Mouse (Mus musculus) hindbrain, postnatal 0 days (tissue): ENCODE data around the gene Hhatl. TPM values are rescaled to one million over a fixed set of nuclear protein-coding genes. Genes with fewer than 3 reads are reported as not detected.

ENCODE experiments used
- ATAC-seq: fragments of 200-750 bp; cut with Nextera tagmentation; 2 replicates; pipeline ENCODE4 v1.8.0; 2017; ENCODE audit warnings: mild to moderate bottlenecking, moderate TSS enrichment, moderate library complexity
- DNase-seq: peaks from one replicate; pipeline ENCODE4 v3.0.0-alpha.2; 2015; ENCODE audit warnings: low spot score
- H3K27ac ChIP-seq: fragments of 300-500 bp; sonication (generic); 2 replicates; pipeline ENCODE4 v1.5.1; 2014; ENCODE audit warnings: mild to moderate bottlenecking
- H3K27me3 ChIP-seq: fragments of 300-500 bp; sonication (generic); 2 replicates; pipeline ENCODE4 v1.6.1; 2014; ENCODE audit warnings: low read length, mixed read lengths; ENCODE audit not compliant: insufficient read depth
- H3K36me3 ChIP-seq: fragments of 300-500 bp; sonication (generic); 2 replicates; pipeline ENCODE4 v1.6.1; 2014; ENCODE audit warnings: low read length, mixed read lengths; ENCODE audit not compliant: insufficient read depth
- H3K4me1 ChIP-seq: fragments of 300-500 bp; sonication (generic); 2 replicates; pipeline ENCODE4 v1.6.1; 2014; ENCODE audit warnings: antibody characterized with exemption, low read length, mixed read lengths; ENCODE audit not compliant: insufficient read depth
- H3K4me2 ChIP-seq: fragments of 300-500 bp; sonication (generic); 2 replicates; pipeline ENCODE4 v1.6.1; 2014; ENCODE audit warnings: low read depth, mild to moderate bottlenecking, low read length, moderate library complexity, mixed read lengths
- H3K4me3 ChIP-seq: fragments of 300-500 bp; sonication (generic); 2 replicates; pipeline ENCODE4 v1.5.1; 2014; ENCODE audit warnings: low read length
- H3K9ac ChIP-seq: fragments of 300-500 bp; sonication (generic); replicated peaks from 2 replicates; pipeline ENCODE4 v1.6.1; 2014; ENCODE audit warnings: mild to moderate bottlenecking, low read length, moderate library complexity, mixed read lengths
- H3K9me3 ChIP-seq: fragments of 300-500 bp; sonication (generic); 2 replicates; pipeline ENCODE4 v1.6.1; 2016; ENCODE audit warnings: low read length, mixed read lengths
- CTCF ChIP-seq: IDR thresholded peaks from 2 replicates; pipeline ENCODE4 v1.5.1; 2016; ENCODE audit warnings: antibody characterized with exemption, control low read depth, low read depth
- WGBS: fragments of 180-500 bp; shearing (Covaris S2); extraction: QIAGEN DNeasy Blood & Tissue Kit; methylation state at CpG from one replicate; pipeline ENCODE4 v1.1.7; 2014; 5-methylcytosine and 5-hydroxymethylcytosine counted together
- polyA plus RNA-seq: library from polyadenylated mRNA; unstranded; fragments of >200 nt; fragmentation: Nextera tagmentation; extraction: Ambion mirVana; gene quantifications from 2 replicates; pipeline ENCODE4 v1.2.1, GENCODE M21; 2015
- total RNA-seq: library from RNA; depleted of rRNA; stranded (reverse); fragments of >200 nt; gene quantifications from 2 replicates; pipeline ENCODE4 v1.2.3, GENCODE M21; 2014

Gene Hhatl
- total and polyA plus RNA-seq, 2 experiments from 2014 or later = 0.85 to 1.8 TPM

- Histone ChIP-seq H3K27me3 (no peaks in the 10 kb centered on the region), H3K9me3 (no peaks in the 10 kb centered on the region), H3K4me2 (no peak overlapping the region), H3K36me3 (no peaks in the 10 kb centered on the region), H3K9ac (no peak overlapping the region), H3K4me3 (no peak overlapping the region), H3K4me1 (peaks cover 16% of the 10 kb centered on the region), H3K27ac (peak overlapping the region; percentile 1; the same call in 1 of the 2 replicates)
- DNase-seq (no peak), ATAC-seq (peak; percentile 4; the same call in 1 of the 2 replicates)
- no peak for TF ChIP-seq CTCF
- WGBS = 46% methylated on average over 3 of the region's 3 CpGs
Measured at GRCm38 (mm10) chr9:121808511-121808910, 16.2 kb upstream of the Hhatl start.

GRCm38 (mm10) chr9:121807947-121808346, 15.6 kb upstream of the Hhatl start:
- no peaks in the 10 kb centered on the region for H3K9me3 ChIP-seq
- no peaks in the 10 kb centered on the region for H3K36me3 ChIP-seq
- no peak overlapping the region for H3K4me3 ChIP-seq
- ATAC-seq = no peak
- H3K9ac ChIP-seq = no peak overlapping the region
- no peaks in the 10 kb centered on the region for H3K27me3 ChIP-seq
- peaks cover 16% of the 10 kb centered on the region for H3K4me1 ChIP-seq
- no peak overlapping the region for H3K4me2 ChIP-seq
- H3K27ac ChIP-seq = 0 out of 2 replicates have a peak overlapping the region, but pooled peaks have one; percentile 11
- TF ChIP-seq CTCF = no peak
- WGBS = 36% methylated on average over 7 of the region's 7 CpGs
- peak; percentile 25 for DNase-seq

- Histone ChIP-seq H3K4me3 (no peak overlapping the region), H3K27me3 (no peaks in the 10 kb centered on the region), H3K9me3 (no peaks in the 10 kb centered on the region), H3K9ac (no peak overlapping the region), H3K4me1 (peaks cover 16% of the 10 kb centered on the region), H3K27ac (0 out of 2 replicates have a peak overlapping the region, but pooled peaks have one; percentile 11), H3K4me2 (no peak overlapping the region), H3K36me3 (no peaks in the 10 kb centered on the region)
- WGBS = 48% methylated on average over 1 of the region's 1 CpGs
- no peak for TF ChIP-seq CTCF
- no peak for DNase-seq
- no peak for ATAC-seq
Measured at GRCm38 (mm10) chr9:121807546-121807945, 15.2 kb upstream of the Hhatl start.

GRCm38 (mm10) chr9:121802747-121803146, 10.4 kb upstream of the Hhatl start:
- no peak for TF ChIP-seq CTCF
- Histone ChIP-seq H3K27ac (no peak overlapping the region), H3K4me2 (no peak overlapping the region), H3K27me3 (no peaks in the 10 kb centered on the region), H3K4me3 (no peak overlapping the region), H3K36me3 (no peaks in the 10 kb centered on the region), H3K4me1 (no peaks in the 10 kb centered on the region), H3K9me3 (no peaks in the 10 kb centered on the region), H3K9ac (no peak overlapping the region)
- ATAC-seq (no peak), DNase-seq (no peak)
- WGBS = 77% methylated on average over 7 of the region's 7 CpGs

GRCm38 (mm10) chr9:121798887-121799520, 6.7 kb upstream of the Hhatl start:
- no peak for TF ChIP-seq CTCF
- Histone ChIP-seq H3K4me3 (no peak overlapping the region), H3K9ac (no peak overlapping the region), H3K27me3 (no peaks in the 10 kb centered on the region), H3K27ac (no peak overlapping the region), H3K4me1 (peaks cover 6% of the 10 kb centered on the region; the same call in 1 of the 2 replicates), H3K9me3 (no peaks in the 10 kb centered on the region), H3K4me2 (no peak overlapping the region), H3K36me3 (no peaks in the 10 kb centered on the region)
- WGBS = 39% methylated on average over 6 of the region's 6 CpGs
- no peak for ATAC-seq
- no peak for DNase-seq

- DNase-seq (no peak), ATAC-seq (no peak)
- 28% methylated on average over 12 of the region's 12 CpGs for WGBS
Measured at GRCm38 (mm10) chr9:121797722-121798121, 5.4 kb upstream of the Hhatl start.

GRCm38 (mm10) chr9:121794972-121795539, 2.7 kb upstream of the Hhatl start:
- WGBS = 17% methylated on average over 1 of the region's 1 CpGs
- H3K4me1 ChIP-seq = peaks cover 14% of the 10 kb centered on the region
- ATAC-seq (peak; percentile 59), DNase-seq (peak; percentile 50)
- H3K36me3 ChIP-seq = no peaks in the 10 kb centered on the region
- H3K9me3 ChIP-seq = no peaks in the 10 kb centered on the region
- H3K27ac ChIP-seq = peak overlapping the region; percentile 41; the same call in 1 of the 2 replicates
- H3K4me2 ChIP-seq = no peak overlapping the region
- no peak overlapping the region for H3K4me3 ChIP-seq
- H3K27me3 ChIP-seq = no peaks in the 10 kb centered on the region
- no peak for TF ChIP-seq CTCF
- H3K9ac ChIP-seq = no peak overlapping the region

More at GRCm38 (mm10) chr9:121797722-121798121, 5.4 kb upstream of the Hhatl start:
- Histone ChIP-seq H3K4me3 (no peak overlapping the region), H3K4me2 (no peak overlapping the region), H3K9me3 (no peaks in the 10 kb centered on the region), H3K4me1 (peaks cover 6% of the 10 kb centered on the region; the same call in 1 of the 2 replicates), H3K27me3 (no peaks in the 10 kb centered on the region), H3K27ac (no peak overlapping the region), H3K9ac (no peak overlapping the region), H3K36me3 (no peaks in the 10 kb centered on the region)
- no peak for TF ChIP-seq CTCF
